20 mouse cellular contexts compared by ENCODE assay signal in genomic region chr3:104962866-104963265, GRCm38 (mm10). TPM values are rescaled to one million over a fixed set of nuclear protein-coding genes. Genes with fewer than 3 reads are reported as not detected.
DNase-seq lines count a peak whose midpoint lies in the region; ATAC-seq lines count a peak whose summit lies in the region.
"Had no signal": no experiment of that assay in that cellular context is flagged by ENCODE, and none has a peak within 500 bp of the region (broad histone marks: within the 10 kb centered on the region; RNA-seq: fewer than 3 reads in every experiment).

No protein-coding gene starts in this region.

- ATAC-seq in heart, embryonic 11.5 days (replicated peaks; ENCODE audit: insufficient number of reproducible peaks, low FRiP score, low TSS enrichment) = no peak
- peak; percentile 51 for ATAC-seq in lung, embryonic 16.5 days (ENCODE audit: low read depth)
- no peak for ATAC-seq in embryonic facial prominence, embryonic 12.5 days (ENCODE audit: insufficient number of reproducible peaks, insufficient read depth, low FRiP score, low TSS enrichment)
- ATAC-seq in limb, embryonic 13.5 days (ENCODE audit: low FRiP score, low read depth) = no peak
- ATAC-seq: hindbrain, postnatal 0 days; liver, embryonic 12.5 days had no signal

- H3K9me3 ChIP-seq in heart, embryonic 11.5 days (replicated peaks; ENCODE audit: control insufficient read depth, low read length) = no peaks in the 10 kb centered on the region
- no peaks in the 10 kb centered on the region for H3K9me3 ChIP-seq in lung, embryonic 16.5 days (ENCODE audit: control insufficient read depth, low read length)
- no peaks in the 10 kb centered on the region for H3K9me3 ChIP-seq in embryonic facial prominence, embryonic 12.5 days
- H3K9me3 ChIP-seq in limb, embryonic 13.5 days = no peaks in the 10 kb centered on the region
- H3K9me3 ChIP-seq: forebrain, embryonic 12.5 days; liver, embryonic 12.5 days had no signal

- H3K4me2 ChIP-seq in heart, embryonic 11.5 days = peak overlapping the region; percentile 91
- peak overlapping the region; percentile 84 for H3K4me2 ChIP-seq in lung, embryonic 16.5 days (ENCODE audit: low read depth, low read length)
- peak overlapping the region; percentile 59 for H3K4me2 ChIP-seq in embryonic facial prominence, embryonic 12.5 days (replicated peaks)
- peak overlapping the region; percentile 76 for H3K4me2 ChIP-seq in limb, embryonic 13.5 days (replicated peaks)

- no peak overlapping the region for H3K27ac ChIP-seq in heart, embryonic 11.5 days (ENCODE audit: low read depth, low read length)
- peak overlapping the region; percentile 37; the same call in 1 of the 2 replicates for H3K27ac ChIP-seq in lung, embryonic 16.5 days (ENCODE audit: low read length)
- H3K27ac ChIP-seq in embryonic facial prominence, embryonic 12.5 days = no peak overlapping the region
- H3K27ac ChIP-seq in limb, embryonic 13.5 days = no peak overlapping the region
- H3K27ac ChIP-seq: forebrain, embryonic 12.5 days; hindbrain, postnatal 0 days; layer of hippocampus, adult 2 months; left cerebral cortex, adult 2 months; liver, embryonic 12.5 days had no signal

- no peak overlapping the region for H3K4me3 ChIP-seq in heart, embryonic 11.5 days (ENCODE audit: low read depth, low read length)
- no peak overlapping the region for H3K4me3 ChIP-seq in lung, embryonic 16.5 days (ENCODE audit: low read length)
- H3K4me3 ChIP-seq in embryonic facial prominence, embryonic 12.5 days = no peak overlapping the region
- peak overlapping the region; percentile 58; the same call in 1 of the 2 replicates for H3K4me3 ChIP-seq in limb, embryonic 13.5 days
- H3K4me3 ChIP-seq: layer of hippocampus, adult 2 months; left cerebral cortex, adult 2 months; myocyte had no signal

- H3K27me3 ChIP-seq in heart, embryonic 11.5 days (ENCODE audit: control insufficient read depth, insufficient read depth, low read length) = peaks cover 49% of the 10 kb centered on the region
- H3K27me3 ChIP-seq in lung, embryonic 16.5 days (ENCODE audit: control insufficient read depth, insufficient read depth, low read depth, low read length) = peaks cover 26% of the 10 kb centered on the region
- peaks cover 58% of the 10 kb centered on the region for H3K27me3 ChIP-seq in embryonic facial prominence, embryonic 12.5 days
- peaks cover 67% of the 10 kb centered on the region for H3K27me3 ChIP-seq in limb, embryonic 13.5 days

- WGBS in heart, embryonic 11.5 days (ENCODE audit: insufficient replicate concordance) = 5% methylated on average over 5 of the region's 5 CpGs
- 3% methylated on average over 5 of the region's 5 CpGs for WGBS in lung, embryonic 16.5 days
- WGBS in embryonic facial prominence, embryonic 12.5 days = 9% methylated on average over 4 of the region's 5 CpGs
- WGBS in limb, embryonic 13.5 days = 10% methylated on average over 4 of the region's 5 CpGs

- DNase-seq in heart, adult 8-10 months (ENCODE audit: low spot score) = no peak
- no peak for DNase-seq in lung, postnatal 25 days (ENCODE audit: low spot score)
- DNase-seq in adrenal gland, adult 8-10 months = no peak
- DNase-seq in ovary, postnatal 36 days (ENCODE audit: low spot score) = no peak
- DNase-seq: B cell, adult 2 months; cerebellum, postnatal 25 days; right cerebral cortex, postnatal 4 days had no signal

- no peaks in the 10 kb centered on the region for H3K36me3 ChIP-seq in heart, embryonic 11.5 days (ENCODE audit: control insufficient read depth, insufficient read depth, low read length)
- H3K36me3 ChIP-seq in lung, embryonic 16.5 days (ENCODE audit: control insufficient read depth, insufficient read depth, low read length) = no peaks in the 10 kb centered on the region
- H3K36me3 ChIP-seq in embryonic facial prominence, embryonic 12.5 days = no peaks in the 10 kb centered on the region
- H3K36me3 ChIP-seq in limb, embryonic 13.5 days = no peaks in the 10 kb centered on the region
- H3K36me3 ChIP-seq: forebrain, embryonic 12.5 days; G1E; liver, embryonic 12.5 days had no signal

- peaks cover 29% of the 10 kb centered on the region for H3K4me1 ChIP-seq in heart, embryonic 11.5 days (ENCODE audit: control insufficient read depth, insufficient read depth, low read length)
- peaks cover 29% of the 10 kb centered on the region for H3K4me1 ChIP-seq in lung, embryonic 16.5 days (replicated peaks; ENCODE audit: control insufficient read depth, insufficient read depth, low read length)
- peaks cover 34% of the 10 kb centered on the region for H3K4me1 ChIP-seq in embryonic facial prominence, embryonic 12.5 days
- H3K4me1 ChIP-seq in limb, embryonic 13.5 days = peaks cover 70% of the 10 kb centered on the region

- H3K9ac ChIP-seq in heart, embryonic 11.5 days (ENCODE audit: low read depth, low read length) = no peak overlapping the region
- no peak overlapping the region; the same call in 1 of the 2 replicates for H3K9ac ChIP-seq in lung, embryonic 16.5 days (ENCODE audit: low read length)
- no peak overlapping the region for H3K9ac ChIP-seq in embryonic facial prominence, embryonic 12.5 days
- no peak overlapping the region for H3K9ac ChIP-seq in limb, embryonic 13.5 days
- H3K9ac ChIP-seq: liver, embryonic 12.5 days had no signal

RNA-seq across cellular contexts. Expression of gene Wnt2b, which starts 1.1 kb away (rescaled TPM):
- 1.7 and 1.9 TPM in 2 replicates for polyA plus RNA-seq in heart, embryonic 11.5 days (2014; fragmentation: Nextera tagmentation; extraction: Ambion mirVana)
- total RNA-seq in heart, adult 8-10 months (2022) = 1 to 10 TPM in 1 of 4 experiments, under 1 TPM in 3; 0.38 to 2.0 (median 0.60) TPM
- polyA plus RNA-seq in lung, embryonic 16.5 days (2015; fragmentation: Nextera tagmentation; extraction: Ambion mirVana) = 1.0 and 1.3 TPM in 2 replicates
- polyA plus RNA-seq in embryonic facial prominence, embryonic 12.5 days (2016; fragmentation: Nextera tagmentation; extraction: Ambion mirVana) = 1.2 and 1.3 TPM in 2 replicates
- 1.2 and 1.3 TPM in 2 replicates for polyA plus RNA-seq in limb, embryonic 13.5 days (2015; fragmentation: Nextera tagmentation; extraction: Ambion mirVana)
- total RNA-seq in adrenal gland, adult 8-10 months (2022) = 10 to 100 TPM; 21.8 to 30.9 (median 26.2) TPM
- total RNA-seq: granulocyte monocyte progenitor cell, adult 5-6 weeks; megakaryocyte-erythroid progenitor cell, adult 5-6 weeks had no signal
- polyA plus RNA-seq: G1E had no signal
